18 mouse cellular contexts compared by ENCODE assay signal in genomic region chr6:87304486-87304885, GRCm38 (mm10). TPM values are rescaled to one million over a fixed set of nuclear protein-coding genes. Genes with fewer than 3 reads are reported as not detected.
"Had no signal": no experiment of that assay in that cellular context is flagged by ENCODE, and none has a peak within 500 bp of the region (broad histone marks: within the 10 kb centered on the region; RNA-seq: fewer than 3 reads in every experiment).

No protein-coding gene starts in this region.

- H3K4me3 ChIP-seq: left cerebral cortex, adult 2 months; midbrain, embryonic 13.5 days; stomach, embryonic 15.5 days had no signal

- H3K4me1 ChIP-seq: stomach, embryonic 15.5 days had no signal

- ATAC-seq: midbrain, embryonic 13.5 days had no signal

- DNase-seq: kidney, adult 8-10 months; kidney, postnatal 25 days; lung, embryonic 14.5 days; right cerebral cortex, postnatal 14 days; thymus, adult 2 months; thymus, postnatal 25 days had no signal

- H3K9me3 ChIP-seq: midbrain, embryonic 13.5 days; stomach, embryonic 15.5 days had no signal

- H3K4me2 ChIP-seq: lung, embryonic 14.5 days; midbrain, embryonic 13.5 days; stomach, embryonic 15.5 days had no signal

- H3K27ac ChIP-seq: left cerebral cortex, adult 2 months; liver, embryonic 14.5 days; midbrain, embryonic 13.5 days; stomach, embryonic 15.5 days had no signal

- H3K27me3 ChIP-seq: midbrain, embryonic 13.5 days; stomach, embryonic 15.5 days had no signal

- H3K9ac ChIP-seq: liver, embryonic 14.5 days; lung, embryonic 14.5 days; midbrain, embryonic 13.5 days; stomach, embryonic 15.5 days had no signal

RNA-seq across cellular contexts. Expression of gene Gkn1, which starts 46.3 kb away (rescaled TPM):
- total RNA-seq: layer of hippocampus, postnatal 25 days; liver, adult 2 months; midbrain, postnatal 0 days had no signal
- polyA plus RNA-seq: kidney, embryonic 16.5 days; limb, embryonic 11.5 days; liver, adult 2 months; liver, embryonic 14.5 days; lung, embryonic 14.5 days; midbrain, embryonic 13.5 days; midbrain, postnatal 0 days; neural tube, embryonic 14.5 days; spleen, adult 2 months; urinary bladder, adult 2 months had no signal
